Mouse (Mus musculus): ENCODE measurements around the gene Tiparp.

Gene Tiparp

DNA sequence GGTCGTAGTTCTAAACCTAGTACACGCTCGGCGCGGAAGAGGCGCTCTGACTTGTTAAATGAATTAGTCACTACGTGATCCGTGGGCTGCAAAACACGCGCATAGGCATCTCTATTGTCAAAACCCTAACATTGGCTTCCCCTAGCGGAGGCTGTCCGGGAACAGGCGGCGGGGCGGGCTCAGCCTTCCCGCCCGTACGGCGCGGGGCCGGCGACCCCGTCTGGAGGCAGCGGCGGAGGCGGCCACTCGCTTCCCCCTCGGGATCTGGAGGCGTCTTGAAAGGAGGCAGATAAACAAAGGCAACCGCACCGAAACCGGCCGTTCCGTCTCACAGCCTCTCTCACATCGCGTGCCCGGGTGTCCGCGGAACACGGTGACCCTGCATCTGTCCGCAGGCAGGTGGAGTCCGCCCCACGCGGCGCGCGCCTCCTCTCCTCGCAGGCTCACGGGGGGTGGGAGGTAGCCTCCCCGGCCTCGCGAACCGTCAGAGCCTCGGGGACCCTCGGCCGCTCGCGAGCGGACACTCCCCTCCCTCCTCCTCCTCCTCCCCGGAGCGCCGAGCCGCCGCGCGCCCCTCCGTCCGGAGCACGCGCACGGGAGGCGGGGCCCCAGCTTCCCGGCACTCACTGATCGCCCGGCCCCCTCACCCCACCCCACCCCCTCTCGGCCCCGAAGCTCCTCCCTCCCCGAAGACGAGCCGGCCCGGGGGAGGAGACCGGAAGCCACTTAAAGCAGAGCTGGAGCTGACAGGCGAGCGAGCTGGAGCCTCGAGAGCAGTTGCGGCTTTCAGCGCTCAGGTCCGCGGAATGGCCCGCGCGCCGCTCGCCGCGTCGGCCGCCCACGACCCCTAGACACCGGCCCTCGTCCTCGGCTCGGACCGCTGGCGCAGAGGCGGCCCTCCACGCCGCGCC lies at the start of gene Tiparp:
Tiparp (plus strand) TSS at position 720 of the 911 bp plus-strand sequence.
- peak; percentile 90 to 95 for DNase-seq (ENCODE audit: low spot score in 2 of 2)

DNA sequence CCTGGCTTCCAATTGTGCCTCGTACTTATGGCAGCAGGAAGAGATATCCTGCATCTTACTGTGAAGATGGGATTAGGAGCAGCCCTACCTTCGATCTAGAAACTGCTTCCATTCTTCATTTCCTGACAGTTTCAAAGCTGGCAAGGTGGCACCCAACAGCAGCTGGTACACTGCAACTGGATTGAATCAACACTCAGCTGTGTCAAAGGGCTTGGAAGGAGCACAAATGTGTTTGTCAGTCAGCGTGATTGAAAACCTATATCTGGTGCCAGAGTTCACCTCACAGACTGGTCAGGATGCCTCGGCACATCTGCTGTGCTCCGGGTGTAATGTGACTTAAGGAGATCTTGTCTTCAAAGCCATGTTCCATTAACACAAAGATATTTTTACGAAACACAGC lies 47.5 kb upstream of the Tiparp start:
- DNase-seq (ENCODE audit: low spot score in 2 of 2): no peak

DNA sequence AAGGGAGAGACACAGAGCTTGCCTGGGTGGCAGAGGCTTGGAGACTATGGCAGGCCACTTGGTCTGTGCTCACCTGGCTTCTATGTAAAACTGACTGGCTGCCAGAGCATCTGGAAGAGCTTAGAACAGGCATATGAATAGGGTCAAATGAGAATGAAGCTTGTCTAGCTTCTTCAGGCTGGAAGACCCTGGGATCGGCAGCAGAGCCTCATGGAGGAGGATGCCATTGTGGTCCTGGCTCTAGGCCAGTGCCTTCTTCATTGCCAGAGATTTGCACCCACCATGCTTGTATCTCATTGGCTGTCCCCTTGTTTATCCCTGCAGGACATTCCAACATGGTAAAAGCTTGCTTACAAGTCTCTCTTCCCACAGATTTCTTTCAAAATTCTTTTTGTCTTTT lies 45.9 kb upstream of the Tiparp start:
- no peak for DNase-seq (ENCODE audit: low spot score in 2 of 2)

DNA sequence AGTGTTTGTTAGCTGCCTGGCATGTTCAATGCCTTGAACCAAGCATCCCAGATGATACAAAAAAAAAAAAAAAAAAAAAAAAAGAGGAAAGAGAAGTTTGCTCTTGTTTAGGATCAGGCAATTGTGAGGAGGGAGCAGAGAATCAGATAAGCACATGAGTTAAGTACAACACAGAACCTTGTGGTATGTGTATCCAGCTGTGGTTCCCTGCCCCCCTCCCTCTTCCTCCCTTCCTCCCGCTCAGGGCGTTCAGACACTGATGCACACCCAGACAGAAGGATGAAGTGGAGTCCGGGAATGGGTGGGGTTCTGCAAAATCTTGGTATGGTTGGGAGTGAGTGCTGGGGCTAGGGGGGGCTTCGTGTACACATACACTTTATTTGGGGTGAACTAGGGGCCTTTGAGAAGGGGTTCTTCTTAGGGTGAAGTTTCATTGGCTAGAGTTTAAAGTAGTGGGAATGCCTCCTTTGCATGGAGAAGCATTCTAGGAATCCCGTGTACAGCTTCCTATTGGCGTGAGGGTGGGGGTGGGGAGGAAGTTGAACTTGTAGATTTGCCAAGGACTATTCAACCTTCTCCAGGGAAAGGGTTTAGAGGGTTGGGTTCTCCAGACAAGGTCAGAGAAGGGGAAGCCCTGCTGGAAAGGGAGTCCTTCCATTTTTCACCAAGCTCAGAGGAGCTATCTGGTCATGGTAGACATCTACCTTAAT lies 45.4 kb upstream of the Tiparp start:
- DNase-seq (ENCODE audit: low spot score in 2 of 2): no peak

DNA sequence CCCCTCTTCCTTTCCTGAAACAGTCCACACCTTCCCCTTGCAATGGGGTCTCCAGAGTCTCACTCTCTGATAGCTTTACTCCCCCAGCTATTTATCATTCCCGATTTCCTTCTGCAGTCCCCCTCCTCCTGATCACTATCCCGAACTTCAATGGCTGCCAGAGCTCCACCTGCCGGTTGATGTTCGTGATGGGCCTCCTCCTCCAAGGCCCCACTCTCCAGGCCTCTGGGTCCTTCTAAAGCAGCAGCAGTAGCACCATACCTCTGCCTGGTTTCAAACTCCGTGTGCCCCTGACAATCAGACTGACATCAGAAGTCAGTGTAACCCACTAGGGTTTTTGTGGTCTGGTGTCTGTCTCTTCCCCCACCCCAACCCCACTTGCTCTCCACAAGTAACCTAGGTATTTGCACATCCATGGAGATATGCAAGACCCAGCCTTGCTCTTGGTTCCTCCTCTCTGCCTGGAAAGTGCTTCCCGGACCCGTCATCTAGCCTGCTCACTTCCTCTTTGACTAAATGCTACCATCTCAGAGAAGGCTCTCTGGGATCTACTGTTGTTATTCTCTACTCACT lies 44.0 kb upstream of the Tiparp start:
- no peak for DNase-seq (ENCODE audit: low spot score in 2 of 2)

DNA sequence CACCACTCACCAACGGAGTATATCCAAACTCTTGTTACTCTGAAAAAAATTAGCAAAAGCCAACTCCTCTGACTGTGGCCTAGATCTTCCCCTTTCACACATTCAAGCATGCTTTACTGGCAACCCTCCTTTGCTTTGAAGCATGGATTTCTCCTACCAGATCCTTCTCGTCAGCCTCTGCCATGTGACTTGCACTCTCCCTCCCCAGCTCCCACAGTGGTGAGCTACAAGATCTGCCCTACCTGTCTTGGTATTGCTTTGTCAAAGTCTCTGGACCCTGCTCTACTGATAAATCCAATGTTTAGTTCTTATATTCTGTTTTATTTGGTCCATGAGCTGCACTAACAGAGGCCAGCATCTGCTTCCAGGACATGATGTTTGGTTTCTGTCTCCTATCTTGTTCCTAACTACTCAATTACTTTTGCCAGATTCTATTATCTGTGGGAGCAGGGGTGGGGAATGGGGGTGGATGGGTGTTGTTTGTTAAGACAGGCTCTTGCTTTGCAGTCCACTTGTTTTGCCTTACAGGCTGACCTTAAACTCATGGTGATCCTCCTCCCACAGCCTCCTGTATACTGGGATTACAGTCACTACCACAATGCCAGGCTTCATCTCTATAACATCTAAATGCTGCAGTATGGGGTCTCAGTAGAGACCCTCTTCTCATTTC lies 40.7 kb upstream of the Tiparp start:
- DNase-seq (ENCODE audit: low spot score in 2 of 2): no peak

DNA sequence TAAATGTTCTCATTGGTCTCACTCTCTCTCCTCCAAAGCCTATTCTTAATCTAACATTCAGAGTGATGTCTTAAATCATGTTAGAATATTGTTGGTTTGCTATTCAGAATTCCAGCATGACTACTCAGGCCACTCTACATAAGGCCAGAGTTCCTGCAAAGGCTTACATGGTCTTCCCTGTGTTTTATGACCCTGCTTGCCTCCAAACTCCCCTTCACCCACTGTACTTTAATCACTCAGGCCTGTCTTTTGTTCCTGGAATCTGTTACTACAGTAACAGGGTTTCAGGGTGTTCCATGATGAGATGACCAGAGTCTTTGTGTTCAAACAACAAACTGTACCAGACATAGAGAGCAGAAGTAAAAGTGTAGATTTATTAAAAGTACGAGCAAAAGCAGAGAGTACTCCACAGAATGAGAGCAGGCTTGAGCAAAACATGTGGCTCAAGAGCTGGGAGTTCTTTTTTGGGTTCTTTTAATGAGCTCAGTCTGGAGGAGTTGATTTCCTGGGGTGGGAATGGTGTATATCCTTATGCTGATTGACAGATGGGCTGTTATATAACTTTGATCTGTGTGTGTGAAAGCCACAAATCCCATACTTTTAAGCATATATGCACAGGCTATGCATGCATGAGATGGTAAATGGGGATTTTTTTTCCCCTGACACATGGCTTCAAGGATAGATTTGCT lies 39.5 kb upstream of the Tiparp start:
- DNase-seq (ENCODE audit: low spot score in 2 of 2): no peak

DNA sequence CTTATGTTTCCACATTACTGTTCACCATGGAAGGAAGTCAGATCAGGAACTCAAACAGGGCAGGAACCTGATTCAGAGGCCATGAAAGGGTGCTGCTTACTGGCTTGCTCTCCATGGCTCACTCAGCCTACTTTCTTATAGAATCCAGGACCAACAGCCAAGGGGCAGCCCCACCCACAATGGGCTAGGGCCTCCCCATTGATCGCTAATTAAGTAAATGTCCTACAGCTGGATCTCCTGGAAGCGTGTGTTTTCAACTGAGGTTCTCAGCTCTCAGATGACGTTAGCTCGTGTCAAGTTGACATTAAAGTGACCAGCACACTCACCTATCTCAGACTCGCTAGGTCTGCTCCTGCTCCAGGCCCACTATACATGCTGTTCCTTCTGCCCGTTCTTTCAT lies 38.6 kb upstream of the Tiparp start:
- no peak for DNase-seq (ENCODE audit: low spot score in 2 of 2)

DNA sequence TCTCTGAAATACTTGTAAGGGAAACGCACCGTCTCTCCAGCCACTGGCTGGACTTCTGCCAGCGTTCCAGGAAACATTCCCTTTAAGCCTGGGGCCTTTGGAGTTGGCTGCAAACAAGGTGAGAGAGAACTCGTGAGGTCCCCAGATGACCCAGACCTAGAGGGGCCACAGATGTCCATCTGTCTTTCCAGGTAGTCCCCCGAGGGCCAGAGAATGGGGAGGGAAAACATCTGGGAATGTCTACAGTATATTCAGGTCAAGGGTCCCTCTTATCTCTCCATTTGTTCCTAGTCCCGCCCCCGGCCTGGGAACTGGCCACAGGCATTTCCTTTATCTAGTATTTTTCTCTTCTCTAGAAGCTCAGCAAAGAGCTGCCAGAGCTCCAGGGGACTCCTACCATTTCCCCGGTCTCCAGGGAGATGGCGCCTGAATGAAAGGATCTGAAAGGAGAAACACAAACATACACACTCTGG lies 33.9 kb upstream of the Tiparp start:
- no peak for DNase-seq (ENCODE audit: low spot score in 2 of 2)

DNA sequence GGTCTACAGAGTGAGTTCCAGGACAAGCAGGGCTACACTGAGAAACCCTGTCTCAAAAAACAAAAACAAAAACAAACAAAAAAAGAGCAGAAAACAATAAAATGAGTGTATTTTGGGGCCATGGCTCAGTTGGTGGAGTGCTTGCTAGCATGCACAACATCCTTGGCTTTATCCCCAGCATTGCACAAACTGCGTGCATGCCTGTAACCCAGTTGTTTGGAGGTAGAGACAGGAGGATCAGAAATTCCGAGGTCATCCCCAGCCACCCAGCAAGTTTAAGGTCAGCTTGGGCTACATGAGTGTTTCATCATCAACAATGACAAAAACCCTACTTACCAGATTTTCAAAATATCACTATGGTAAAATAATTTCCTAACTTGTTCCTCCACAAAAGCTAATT lies 20.4 kb upstream of the Tiparp start:
- no peak for DNase-seq (ENCODE audit: low spot score in 2 of 2)

DNA sequence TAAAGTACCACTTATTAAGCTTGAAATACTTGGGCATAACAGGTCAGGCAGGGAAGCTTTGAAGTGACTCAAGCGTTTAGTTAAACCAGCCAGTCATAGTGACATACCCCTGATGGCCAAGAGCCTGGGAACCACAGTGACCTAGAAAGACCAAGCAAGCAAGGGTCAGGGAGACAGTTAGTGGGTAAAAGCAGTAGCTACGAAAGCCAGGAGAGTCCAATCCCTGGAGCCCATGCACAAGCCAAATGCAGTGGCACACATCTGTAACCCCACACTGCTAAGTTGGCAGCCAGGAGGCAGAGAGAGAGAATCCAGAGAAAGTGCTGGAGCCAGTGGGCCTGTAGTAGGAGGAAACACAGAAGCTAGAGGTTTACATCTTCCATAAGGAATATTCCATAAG lies 17.6 kb upstream of the Tiparp start:
- no peak for DNase-seq (ENCODE audit: low spot score in 2 of 2)

DNA sequence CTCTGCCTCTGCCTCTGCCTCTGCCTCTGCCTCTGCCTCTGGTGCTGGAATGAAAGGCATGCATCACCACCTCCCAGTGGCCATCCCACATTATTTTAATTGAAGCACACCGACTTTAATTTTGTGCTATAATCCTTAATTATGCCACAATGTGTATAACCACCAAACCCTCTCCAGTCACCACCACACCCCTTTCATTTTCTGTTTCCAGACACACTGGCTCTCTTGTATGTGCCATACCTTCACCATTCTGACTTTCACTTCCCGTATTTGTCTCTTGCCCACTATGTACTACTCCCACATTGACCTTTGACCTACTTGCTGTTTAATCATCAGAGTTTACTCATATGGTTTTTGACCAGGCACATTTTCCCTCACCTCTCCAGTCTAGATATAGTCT lies 12.5 kb upstream of the Tiparp start:
- no peak for DNase-seq (ENCODE audit: low spot score in 2 of 2)

DNA sequence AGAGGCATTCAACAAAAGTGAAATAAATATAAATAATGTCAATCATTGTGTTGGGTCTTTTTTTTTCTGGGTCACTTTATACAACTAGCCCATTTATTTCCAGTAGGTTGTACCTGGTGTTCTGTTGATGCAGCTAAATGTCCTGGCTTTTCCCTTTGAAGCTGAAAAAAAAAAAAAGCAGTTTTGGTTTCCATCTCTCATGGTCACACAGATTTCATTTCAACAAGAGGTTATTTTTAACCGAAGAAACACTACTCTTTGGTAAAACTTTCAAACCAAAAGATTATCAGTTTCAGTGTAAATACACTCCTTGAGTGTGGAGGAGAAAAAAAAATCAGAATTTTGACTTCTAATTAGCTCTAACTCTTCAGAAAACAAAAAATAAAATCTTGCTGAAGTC lies 11.7 kb upstream of the Tiparp start:
- no peak for DNase-seq (ENCODE audit: low spot score in 2 of 2)

DNA sequence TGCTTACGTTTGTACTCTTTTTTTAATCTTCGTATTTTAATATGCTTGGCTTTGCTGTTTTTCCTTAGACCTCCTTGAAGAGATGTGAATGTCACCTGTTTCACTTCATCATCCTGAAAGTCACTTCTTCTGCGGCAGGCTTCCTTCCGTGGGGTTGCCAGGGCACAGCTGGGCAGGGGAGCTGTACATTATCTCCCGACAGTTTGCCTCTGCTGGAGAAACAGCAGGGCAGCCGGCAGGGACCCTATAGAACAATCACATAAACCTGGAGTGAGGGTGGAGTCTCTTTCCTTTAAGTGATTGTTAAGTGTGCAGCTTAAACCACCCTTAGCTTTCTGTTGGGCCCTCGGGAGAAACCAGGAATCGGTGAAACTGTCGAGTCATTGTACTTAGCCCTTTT lies 11.1 kb upstream of the Tiparp start:
- DNase-seq (ENCODE audit: low spot score in 2 of 2): no peak

DNA sequence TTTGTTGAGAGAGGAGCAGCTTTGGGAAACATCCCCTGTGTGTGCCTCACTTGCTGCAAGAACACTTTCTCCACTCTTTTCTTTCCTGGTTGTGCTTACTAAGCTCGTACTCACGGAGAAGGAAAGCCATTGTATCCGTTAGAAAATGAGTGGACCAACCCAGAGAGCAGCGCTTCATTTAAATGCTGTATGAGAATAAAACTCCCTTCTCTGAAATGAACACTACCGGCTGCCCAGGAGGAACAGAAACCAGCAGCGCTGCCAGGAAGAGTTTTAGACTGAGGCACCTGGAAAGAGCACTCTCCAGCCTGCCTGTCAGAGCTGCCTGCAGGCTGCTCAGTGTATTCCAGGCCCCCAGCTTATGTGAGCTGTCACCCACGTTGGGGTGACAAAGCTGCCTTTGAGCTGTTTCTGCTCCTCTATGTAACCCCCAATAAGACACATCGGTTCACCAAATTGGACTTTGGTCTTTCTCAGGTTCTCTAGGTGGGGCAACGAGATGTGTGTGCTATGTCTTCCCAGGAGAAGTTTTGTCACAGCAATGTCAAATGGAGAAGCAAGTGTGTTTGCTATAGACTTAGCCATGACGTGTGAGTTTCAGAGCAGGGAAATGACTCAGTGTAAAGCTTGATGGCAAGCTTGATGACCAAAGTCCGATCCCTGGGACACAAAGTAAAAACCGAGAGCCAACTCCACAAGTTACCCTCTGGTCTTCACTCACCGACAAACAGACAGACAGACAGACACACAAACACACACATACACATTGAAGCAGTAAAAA lies 10.3 kb upstream of the Tiparp start:
- DNase-seq (ENCODE audit: low spot score in 2 of 2): no peak

DNA sequence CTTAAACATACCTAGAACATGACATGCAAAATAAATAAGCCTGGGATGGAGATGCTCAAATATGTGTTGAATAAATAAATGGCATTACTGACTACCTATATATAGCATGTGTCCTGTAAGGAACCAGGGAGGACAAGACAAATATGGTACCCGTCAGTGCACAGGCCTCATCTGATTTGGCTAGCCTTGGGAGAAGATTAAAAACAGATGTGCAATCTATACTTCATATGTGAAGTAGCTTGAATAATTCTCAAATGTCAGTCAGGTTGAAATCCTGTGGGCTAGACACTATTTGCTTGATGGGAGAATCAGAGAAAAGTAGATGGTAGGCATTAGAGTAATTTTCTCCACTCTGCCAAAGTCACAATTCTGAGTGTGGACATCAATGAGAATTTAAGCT lies 6.8 kb upstream of the Tiparp start:
- no peak for DNase-seq (ENCODE audit: low spot score in 2 of 2)

DNA sequence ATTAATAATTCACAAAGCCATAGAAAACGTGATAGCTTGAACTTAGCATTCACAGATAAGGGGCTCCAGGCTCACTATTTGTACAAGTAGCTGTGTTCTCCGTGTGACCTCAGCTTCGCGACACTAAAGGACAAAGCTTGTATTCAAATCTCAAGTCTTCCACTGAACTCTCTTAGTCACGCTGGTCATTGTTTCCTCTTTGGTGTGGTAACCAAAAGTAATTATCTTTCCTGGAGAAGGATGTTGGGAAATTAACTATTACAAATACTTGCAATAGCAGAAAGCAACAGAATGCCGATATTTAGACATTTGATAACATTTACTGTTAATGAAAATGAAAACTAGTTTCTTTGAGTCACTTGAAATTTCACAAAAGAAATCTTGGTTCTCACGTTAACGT lies 4.8 kb upstream of the Tiparp start:
- no peak for DNase-seq (ENCODE audit: low spot score in 2 of 2)

DNA sequence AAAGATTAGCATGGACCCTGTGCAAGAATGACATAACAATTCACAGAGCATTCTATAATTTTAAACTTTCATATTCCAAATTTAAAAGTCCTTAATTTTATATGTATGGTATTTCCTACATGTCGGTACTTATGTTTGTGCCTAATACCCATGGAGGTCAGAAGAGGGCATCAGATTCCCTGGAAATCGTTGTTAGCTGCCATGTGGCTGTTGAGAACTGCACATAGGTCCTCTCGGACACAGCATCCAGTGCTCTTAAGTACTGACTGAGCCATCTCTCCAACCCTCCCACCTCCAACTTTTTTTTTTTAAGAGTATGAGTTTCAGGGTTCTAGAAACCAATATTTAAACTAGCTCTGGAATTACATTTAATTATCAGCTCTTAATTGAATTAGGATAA lies 2.5 kb upstream of the Tiparp start:
- no peak for DNase-seq (ENCODE audit: low spot score in 2 of 2)

DNA sequence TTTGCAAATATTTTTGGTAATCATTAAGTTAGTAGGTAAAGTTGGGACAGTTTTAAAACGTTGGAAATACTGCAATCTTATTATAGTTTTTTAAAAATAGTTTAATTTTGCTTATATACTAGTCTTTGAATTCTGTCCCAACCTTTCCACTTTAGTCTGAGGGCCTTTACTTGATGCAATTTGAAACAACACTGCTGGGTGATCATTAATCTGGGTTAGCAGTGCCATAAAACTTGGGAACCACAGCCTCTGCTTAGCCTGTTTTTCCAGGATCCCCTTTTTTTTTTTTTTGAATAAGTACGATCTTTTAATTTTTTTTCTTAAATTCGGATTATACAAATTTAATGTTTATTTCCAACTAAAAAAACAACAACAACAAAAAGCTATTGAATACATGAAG lies 1.0 kb upstream of the Tiparp start:
- no peak for DNase-seq (ENCODE audit: low spot score in 2 of 2)

DNA sequence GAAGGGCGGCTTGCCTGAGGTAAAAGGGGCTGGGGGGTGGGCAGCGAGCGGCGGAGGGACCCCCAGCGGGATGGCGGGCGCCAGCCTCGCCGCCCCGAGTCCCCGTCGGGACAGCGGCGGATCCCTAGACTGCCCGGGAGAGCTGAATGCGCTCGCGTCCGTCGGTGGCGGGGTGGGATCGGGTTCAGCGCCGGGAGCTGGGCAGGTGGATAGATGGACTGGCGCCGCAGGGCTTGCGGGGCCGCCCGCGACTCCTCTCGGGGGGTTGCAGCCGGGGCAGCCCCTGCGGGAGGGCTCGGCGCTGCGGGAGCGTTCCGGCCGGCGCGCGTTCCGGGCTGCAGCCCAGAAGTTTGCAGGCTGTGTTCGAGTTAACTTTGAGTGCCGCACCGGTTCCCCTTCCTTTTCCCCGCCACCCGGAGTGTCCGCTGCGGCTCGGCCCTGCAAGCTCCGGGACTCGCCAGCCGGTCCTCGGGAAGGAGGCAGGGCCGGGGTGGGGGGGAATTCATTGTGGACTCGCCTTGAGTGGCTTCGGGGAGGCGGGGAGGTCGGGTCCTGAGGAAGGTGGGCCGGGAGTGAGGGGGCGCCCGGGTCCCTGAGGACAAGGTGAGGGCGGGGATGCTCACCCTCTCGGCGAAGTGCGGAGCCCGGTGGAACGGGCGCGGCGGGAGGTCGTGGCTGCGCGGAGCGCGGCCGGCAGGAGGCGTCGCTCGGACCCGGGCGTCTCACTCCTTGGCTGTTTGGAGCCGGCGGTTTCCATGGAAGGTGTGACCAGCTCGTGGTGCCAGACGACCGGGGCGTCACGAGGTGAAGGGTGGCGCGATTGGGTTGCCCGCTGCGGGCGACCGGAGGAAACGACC lies 632 bp downstream of the Tiparp start:
- DNase-seq (ENCODE audit: low spot score in 2 of 2): peak; percentile 62 to 67

Measured in urinary bladder, postnatal 4 days (tissue).